Mouse (Mus musculus) gastrocnemius, postnatal 36 days (tissue): ENCODE measurements around the gene Actn4. TPM values are rescaled to one million over a fixed set of nuclear protein-coding genes. Genes with fewer than 3 reads are reported as not detected.

Experiments
- DNase-seq, 2 experiments: peaks; one replicate each; pipeline ENCODE4 v3.0.0; 2022
- intact Hi-C: fragments of 180-260 bp; cut with DNase I; formaldehyde crosslinking; loops from one replicate; pipeline ENCODE4 v1.15.1; 2025
- total RNA-seq, 2 experiments: library from RNA; stranded (reverse); gene quantifications; 2 replicates each; pipeline ENCODE4 v1.2.3; 2021

Actn4 gene
- total RNA-seq, 2 experiments from 2014 or later: 31.6 to 35.1 TPM

GRCm38 (mm10) chr7:28954773-28955172, 7.4 kb downstream of the Actn4 start:
- intact Hi-C loops: loop anchor here (5.0 kb wide), 1 partner anchor 32 kb away; no protein-coding TSS in a partner anchor
- DNase-seq: no peak

DNA sequence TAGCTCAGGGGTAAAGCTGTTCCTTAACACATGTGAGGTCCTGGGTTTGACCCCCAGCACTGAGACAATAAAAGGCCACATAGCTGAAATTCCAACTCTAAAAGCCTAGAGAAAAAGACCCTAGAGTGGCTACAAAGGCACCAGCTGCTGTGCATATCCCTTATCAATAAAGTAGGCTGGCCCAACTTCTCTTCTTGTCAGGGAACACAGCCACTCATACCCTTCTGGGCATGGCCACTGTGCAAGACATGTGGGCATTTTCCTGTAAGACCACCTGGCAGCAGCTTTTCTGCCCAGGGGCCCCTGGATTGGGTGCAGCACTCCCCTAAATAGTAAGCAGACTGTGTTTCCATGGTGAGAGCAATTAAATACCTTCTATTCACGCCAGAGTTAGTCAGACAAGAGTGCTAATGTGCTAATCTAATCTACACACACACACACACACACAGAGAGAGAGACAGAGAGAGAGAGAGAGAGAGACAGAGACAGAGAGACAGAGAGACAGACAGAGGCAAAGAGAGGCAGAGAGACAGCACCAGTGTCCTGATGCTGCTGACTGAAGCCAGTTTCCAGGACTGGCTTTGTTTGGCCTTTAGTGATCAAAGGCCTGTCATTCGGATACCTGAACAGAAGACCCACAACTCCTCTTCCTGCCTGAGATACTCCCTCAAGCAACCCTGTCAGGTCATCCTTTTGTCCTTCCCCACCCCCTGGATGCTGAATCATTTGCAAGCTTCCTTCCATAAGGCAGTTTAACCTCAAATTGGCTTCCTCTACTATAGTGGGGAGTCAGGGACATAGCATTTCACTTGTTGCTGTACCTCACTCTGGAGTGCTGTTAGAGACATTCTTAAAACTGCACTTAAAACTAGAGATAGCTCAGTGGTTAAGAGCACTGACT, 8.4 kb downstream of the Actn4 start:
- intact Hi-C loops: no loop called here

DNA sequence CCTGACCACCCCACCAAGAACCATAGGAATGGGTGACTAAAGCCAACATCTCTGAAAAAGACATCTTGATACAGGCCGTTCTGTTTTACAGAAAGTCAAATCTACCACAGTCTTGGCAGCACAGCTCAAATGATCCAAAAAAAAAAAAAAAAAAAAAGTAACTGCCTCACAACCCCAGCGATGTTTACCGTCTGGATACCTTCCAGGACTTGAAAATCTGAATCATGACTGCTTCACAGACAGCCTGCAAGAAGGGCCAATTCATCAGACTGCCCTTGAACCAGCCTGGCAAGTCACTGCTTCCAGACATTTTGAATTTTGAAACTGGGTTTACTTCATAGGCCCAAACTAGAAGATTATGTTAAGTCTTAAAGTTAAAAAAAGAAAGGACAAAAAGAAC, 9.4 kb downstream of the Actn4 start:
- intact Hi-C loops: no loop called here
- no peak for DNase-seq

More for the DNA sequence above, 8.4 kb downstream of the Actn4 start:
- no peak for DNase-seq

DNA sequence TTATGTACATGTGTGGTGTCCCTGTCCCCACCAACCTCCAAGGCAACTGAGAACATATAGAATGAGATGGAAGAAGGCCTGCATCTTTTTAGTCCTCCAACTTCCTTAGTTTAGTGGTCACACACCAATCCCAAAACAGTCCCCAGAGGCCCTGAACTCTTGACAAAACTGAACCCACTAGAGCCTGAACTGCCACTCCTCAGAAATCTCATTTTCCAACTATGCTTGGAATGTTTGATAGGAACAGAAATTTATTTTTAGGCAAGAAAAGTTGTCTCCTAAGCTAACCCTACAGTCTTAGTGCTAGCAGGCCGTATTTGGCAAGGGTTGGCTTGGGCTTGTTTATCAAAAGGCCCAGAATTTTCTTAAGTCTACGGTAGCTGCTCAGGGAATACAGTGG, 10.4 kb downstream of the Actn4 start:
- DNase-seq: no peak
- intact Hi-C loops: no loop called here

DNA sequence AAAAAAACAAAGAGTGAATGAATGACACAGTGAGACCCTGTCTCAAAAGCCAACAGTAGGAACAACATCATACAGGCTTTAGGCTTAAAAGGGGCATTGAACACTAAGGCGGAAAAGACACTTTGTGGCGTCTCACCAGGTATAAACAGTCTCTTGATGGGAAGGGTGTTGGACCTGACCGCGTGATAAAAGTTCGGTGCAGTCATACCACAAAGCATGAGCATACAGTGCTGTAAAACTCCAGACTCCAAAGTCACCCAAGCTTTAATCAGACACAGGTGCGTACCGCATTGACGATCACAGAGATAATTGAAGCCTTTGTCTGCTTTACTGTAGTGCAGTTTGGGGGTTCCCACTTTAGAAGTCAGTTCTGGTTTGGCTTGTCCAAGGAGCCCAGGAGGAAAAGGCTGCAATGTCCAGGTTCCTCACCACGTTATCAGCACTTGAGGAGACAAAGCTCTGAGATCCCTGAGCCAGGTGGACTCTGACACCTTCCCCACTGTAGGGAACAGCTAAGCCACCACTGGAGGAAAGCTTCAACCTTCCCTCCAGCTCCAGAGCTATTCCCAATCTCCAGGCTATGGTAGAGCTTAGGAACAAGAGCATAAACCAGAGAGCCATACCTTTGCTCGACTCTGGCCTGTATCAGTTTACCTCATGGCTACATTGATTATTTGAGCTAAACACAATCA, 11.6 kb downstream of the Actn4 start:
- no peak for DNase-seq
- intact Hi-C loops: no loop called here

DNA sequence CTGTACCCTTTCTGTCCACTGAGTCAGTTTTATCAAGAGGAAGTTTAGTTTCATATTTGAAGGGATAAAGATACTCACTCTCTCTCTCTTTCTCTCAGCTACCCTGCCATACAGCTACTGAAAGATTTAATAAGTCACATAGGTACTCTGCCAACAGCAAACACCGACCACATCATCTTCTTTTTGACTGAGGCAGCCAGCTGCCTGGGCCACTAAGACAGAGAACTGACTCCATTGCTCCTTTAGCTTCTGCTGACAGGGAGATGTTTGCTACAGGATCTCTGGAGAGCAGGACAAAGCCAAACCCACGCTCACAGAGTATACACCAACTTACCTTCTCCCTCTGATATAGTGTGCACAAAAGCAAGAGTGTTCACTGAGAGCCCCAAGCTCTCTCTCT, 12.8 kb downstream of the Actn4 start:
- intact Hi-C loops: no loop called here
- no peak for DNase-seq

DNA sequence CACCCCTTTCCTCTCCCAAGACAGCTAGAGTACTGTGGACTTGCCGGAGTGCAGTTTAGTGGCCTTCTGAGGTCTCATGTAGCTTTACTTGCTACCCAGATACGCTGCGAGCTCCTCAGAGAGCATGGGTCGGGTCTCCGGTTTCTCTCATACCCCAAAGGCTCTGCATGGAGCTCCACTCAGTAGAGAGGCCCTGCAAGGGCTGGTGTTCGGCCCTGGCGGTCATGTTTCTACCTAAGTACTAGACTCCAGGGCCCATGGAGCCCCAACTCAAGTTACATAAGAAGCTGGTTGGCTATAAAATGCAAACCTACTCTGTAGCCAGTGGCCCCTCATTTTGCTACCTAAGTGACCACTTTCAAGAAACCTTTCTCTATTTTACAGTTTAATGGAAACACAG, 13.4 kb downstream of the Actn4 start:
- intact Hi-C loops: no loop called here
- no peak for DNase-seq

DNA sequence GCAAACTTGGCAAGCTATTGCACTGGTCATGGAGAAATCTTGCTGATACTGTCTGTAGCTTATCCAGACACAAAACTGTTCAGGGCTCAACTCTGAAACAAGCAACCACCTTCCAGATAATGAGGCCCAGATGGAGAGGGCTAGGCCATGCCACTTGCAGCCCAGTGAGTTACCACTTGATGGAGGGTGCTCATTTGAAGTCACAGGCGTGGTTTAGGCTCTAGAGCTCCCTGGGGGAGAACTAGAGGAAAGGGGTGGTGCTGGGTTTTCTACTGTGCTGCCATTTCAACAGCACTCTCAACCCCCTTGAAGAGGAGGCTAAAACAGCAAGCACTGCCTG, 15.9 kb downstream of the Actn4 start:
- intact Hi-C loops: no loop called here
- DNase-seq: no peak

- intact Hi-C loops: no loop called here
- DNase-seq: no peak
These were observed 16.5 kb downstream of the Actn4 start for GRCm38 (mm10) chr7:28945416-28946270.

- intact Hi-C loops: no loop called here
- DNase-seq: no peak
These were observed 17.3 kb downstream of the Actn4 start for GRCm38 (mm10) chr7:28944756-28945415.

GRCm38 (mm10) chr7:28943451-28944180, 18.5 kb downstream of the Actn4 start:
- intact Hi-C loops: no loop called here
- DNase-seq: no peak

GRCm38 (mm10) chr7:28941542-28941941, 20.6 kb downstream of the Actn4 start:
- no peak for DNase-seq
- intact Hi-C loops: no loop called here

- DNase-seq: no peak
- intact Hi-C loops: no loop called here
These were observed 21.0 kb downstream of the Actn4 start for GRCm38 (mm10) chr7:28941129-28941528.

DNA sequence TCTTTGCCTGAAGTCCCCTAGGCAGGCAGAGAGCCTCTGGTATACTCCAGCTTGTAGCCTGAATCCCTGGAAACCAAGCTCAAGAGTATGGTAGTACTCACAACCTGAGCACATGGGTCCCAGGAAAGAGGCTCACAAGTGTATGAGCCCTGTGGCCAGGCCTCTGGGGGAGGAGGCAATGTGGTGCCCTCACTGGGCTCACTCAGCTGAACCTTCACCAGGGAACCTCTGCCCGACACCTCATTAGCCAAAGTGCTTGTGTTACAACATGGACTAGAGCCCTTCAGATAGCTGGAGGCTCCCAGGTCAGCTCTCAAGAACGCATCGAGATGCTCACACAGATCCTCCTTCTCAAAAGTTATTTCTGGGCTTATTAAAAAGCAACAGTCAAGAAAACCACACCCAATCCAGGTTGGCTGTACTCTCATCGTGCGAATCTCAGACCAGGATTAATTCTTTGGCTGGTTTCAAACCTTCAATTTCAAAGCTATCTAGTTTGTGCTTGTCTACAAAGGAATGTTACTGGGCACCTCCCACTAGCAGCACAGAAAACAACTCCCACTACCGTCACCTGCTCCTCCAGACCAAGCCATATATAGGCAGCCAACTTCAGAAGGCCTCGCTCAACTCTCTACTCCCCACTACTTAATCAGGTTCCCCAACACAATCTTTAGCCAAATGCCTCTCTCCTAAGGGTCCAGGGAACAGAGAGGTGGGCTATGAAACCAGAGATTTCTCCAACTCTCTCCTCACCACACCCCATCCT, 22.5 kb downstream of the Actn4 start:
- DNase-seq: no peak
- intact Hi-C loops: no loop called here

DNA sequence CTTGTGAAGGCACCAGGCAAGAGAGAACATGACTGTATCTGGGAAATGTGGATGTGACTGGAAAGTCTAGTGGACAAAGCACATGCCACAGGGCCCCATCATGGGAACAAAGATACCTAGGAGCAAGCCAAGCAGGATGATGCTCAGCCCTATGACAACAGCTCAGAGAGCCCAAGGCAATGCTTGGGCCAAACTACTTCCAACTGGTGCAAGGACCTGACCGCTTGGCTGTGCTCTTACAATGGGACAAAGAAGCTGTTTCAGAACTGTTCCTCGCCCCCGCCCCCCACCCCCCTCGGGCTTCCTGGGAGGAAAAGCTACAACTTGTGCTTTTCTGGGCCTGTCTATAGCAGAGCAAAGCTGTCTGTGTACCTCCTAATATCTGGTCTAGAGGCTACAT, 23.5 kb downstream of the Actn4 start:
- DNase-seq: no peak
- intact Hi-C loops: no loop called here

DNA sequence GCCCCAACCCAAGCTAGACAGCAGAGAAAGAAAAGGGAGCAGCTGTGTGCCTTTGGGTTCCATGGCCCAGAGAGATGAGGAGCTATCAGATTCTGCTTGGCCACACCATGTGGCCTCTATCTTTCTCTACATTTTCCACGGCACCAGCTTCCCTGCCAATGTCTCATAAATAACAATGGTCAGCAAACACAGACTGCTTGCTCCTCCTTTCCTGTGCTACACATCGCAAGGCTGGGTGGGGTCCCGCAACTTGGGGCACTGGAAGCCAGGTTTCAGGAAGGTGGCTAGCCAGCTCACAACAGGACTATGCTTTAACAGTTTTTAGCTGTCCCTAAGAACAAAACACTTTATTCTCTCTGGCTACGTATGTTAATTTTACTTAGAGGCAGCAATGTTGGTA, 25.4 kb downstream of the Actn4 start:
- DNase-seq: no peak
- intact Hi-C loops: no loop called here

DNA sequence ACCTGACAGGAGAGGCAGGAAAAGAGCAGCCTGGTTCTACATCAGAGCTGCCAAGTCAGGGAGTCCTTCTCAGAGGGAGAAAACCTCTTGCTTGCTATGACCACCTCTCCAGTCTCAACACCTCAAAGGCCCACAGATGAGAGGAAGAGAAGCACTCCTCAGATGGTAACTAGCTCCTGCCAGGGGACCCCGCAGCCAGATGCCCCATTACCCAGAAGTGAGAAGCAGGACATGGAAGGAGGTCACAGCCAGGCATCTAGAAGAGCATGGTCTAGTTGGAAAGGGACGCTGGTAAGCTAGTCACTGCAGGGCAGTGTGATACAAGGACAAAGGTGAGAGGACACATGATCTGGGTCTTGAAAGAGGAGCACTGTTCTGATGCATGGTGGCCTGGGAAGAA, 28.3 kb downstream of the Actn4 start:
- intact Hi-C loops: no loop called here
- no peak for DNase-seq

GRCm38 (mm10) chr7:28932421-28933041, 29.6 kb downstream of the Actn4 start:
- intact Hi-C loops: no loop called here
- DNase-seq: no peak

- intact Hi-C loops: no loop called here
- no peak for DNase-seq
These were observed 30.5 kb downstream of the Actn4 start for GRCm38 (mm10) chr7:28931695-28932039.
